Mouse (Mus musculus): ENCODE data around the gene Olfr295. TPM values are rescaled to one million over a fixed set of nuclear protein-coding genes. Genes with fewer than 3 reads are reported as not detected.

Gene Olfr295
- polyA plus RNA-seq (2021; fragmentation: Nextera tagmentation): not detected in 2 replicates
- long read RNA-seq, experiment 1: 0 reads
- long read RNA-seq, experiment 2: 0 reads

DNA sequence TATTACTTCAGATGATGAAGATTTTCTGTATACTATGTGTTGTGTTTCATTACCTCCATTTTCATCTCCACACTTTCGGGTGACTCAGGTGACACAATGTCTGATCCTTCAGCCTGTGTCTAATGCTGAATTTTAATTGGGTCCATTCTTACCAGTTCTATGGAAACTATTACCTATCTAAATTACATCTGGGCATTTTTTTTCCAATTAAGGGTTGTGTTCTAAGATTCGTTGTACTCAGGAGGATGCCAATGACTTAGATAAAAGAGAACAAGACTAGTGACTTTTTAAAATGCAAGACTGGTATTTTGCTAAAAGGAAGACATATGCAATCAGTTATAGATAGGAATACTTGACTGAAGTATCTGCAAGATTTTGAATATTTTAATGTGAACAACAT, at the start of gene Olfr295:
Gene Olfr295 (plus strand): TSS at position 301 of the 400 bp plus-strand sequence.

DNA sequence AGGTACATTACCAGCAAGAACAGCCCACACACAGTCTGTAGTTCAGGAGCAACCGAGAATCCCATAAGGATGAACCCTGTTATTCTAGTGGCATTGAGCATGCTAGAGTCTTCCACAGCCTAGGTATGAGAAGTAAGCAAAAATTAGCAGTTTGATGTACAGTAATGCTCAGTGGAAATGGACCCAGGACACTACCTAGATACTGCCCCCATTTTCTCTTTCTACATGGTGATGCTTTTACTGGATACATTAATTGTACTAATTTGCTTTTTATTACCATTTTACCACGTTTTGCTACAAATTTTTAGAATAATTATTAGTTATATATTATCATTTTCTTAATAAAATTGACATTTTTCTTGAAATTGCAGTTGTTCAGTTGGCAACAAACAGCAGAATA, 32.9 kb downstream of the Olfr295 start, which contains the start of gene Olfr294:
Gene Olfr294 (minus strand): TSS at position 101 of the 400 bp plus-strand sequence.

Other genes with a start within 250 kb of the Olfr295 start
- not detected in 2 replicates for gene Olfr307, start 246.3 kb upstream of the Olfr295 start, polyA plus RNA-seq (2021; fragmentation: Nextera tagmentation)
- gene Olfr305, start 216.9 kb upstream of the Olfr295 start, polyA plus RNA-seq (2021; fragmentation: Nextera tagmentation): not detected in 2 replicates
- not detected in 2 replicates for gene Olfr304, start 197.2 kb upstream of the Olfr295 start, polyA plus RNA-seq (2021; fragmentation: Nextera tagmentation)
- gene Olfr303, start 186.1 kb upstream of the Olfr295 start, polyA plus RNA-seq (2021; fragmentation: Nextera tagmentation): not detected in 2 replicates
- not detected in 2 replicates for gene Olfr301, start 180.0 kb upstream of the Olfr295 start, polyA plus RNA-seq (2021; fragmentation: Nextera tagmentation)
- gene Olfr299, start 123.9 kb upstream of the Olfr295 start, polyA plus RNA-seq (2021; fragmentation: Nextera tagmentation): not detected in 2 replicates
- not detected in 2 replicates for gene Olfr298, start 91.4 kb upstream of the Olfr295 start, polyA plus RNA-seq (2021; fragmentation: Nextera tagmentation)
- gene Olfr297, start 63.9 kb upstream of the Olfr295 start, polyA plus RNA-seq (2021; fragmentation: Nextera tagmentation): not detected in 2 replicates
- not detected in 2 replicates for gene Olfr294, start 32.8 kb downstream of the Olfr295 start, polyA plus RNA-seq (2021; fragmentation: Nextera tagmentation)
- not detected in 2 replicates for gene Olfr293, start 65.2 kb downstream of the Olfr295 start, polyA plus RNA-seq (2021; fragmentation: Nextera tagmentation)
- gene Olfr292, start 104.5 kb downstream of the Olfr295 start, polyA plus RNA-seq (2021; fragmentation: Nextera tagmentation): not detected in 2 replicates
- gene Folh1, start 192.1 kb downstream of the Olfr295 start, polyA plus RNA-seq (2021; fragmentation: Nextera tagmentation): 3.3 and 3.7 TPM in 2 replicates
- gene Vmn2r77, start 211.2 kb downstream of the Olfr295 start, polyA plus RNA-seq (2021; fragmentation: Nextera tagmentation): not detected in 2 replicates

Data from layer of hippocampus, adult 6 months (tissue).